Mouse (Mus musculus) midbrain, embryonic 15.5 days (tissue): Measurements from ENCODE around the gene Sptbn4. TPM values are rescaled to one million over a fixed set of nuclear protein-coding genes. Genes with fewer than 3 reads are reported as not detected.

Experiments used
- ATAC-seq: fragments of 200-750 bp; cut with Nextera tagmentation; replicated peaks from 2 replicates; pipeline ENCODE4 v1.8.0; 2017; ENCODE audit warnings: moderate TSS enrichment
- H3K27ac ChIP-seq: fragments of 300-500 bp; sonication (generic); 2 replicates; pipeline ENCODE4 v1.5.1; 2015; ENCODE audit warnings: mild to moderate bottlenecking, inconsistent platforms
- H3K27me3 ChIP-seq: fragments of 300-500 bp; sonication (generic); replicated peaks from 2 replicates; pipeline ENCODE4 v1.6.1; 2015; ENCODE audit warnings: inconsistent platforms
- H3K36me3 ChIP-seq: fragments of 300-500 bp; sonication (generic); replicated peaks from 2 replicates; pipeline ENCODE4 v1.6.1; 2015; ENCODE audit warnings: inconsistent platforms
- H3K4me1 ChIP-seq: fragments of 300-500 bp; sonication (generic); 2 replicates; pipeline ENCODE4 v1.6.1; 2015; ENCODE audit warnings: inconsistent platforms
- H3K4me2 ChIP-seq: fragments of 300-500 bp; sonication (generic); 2 replicates; pipeline ENCODE4 v1.6.1; 2015; ENCODE audit warnings: inconsistent platforms, mild to moderate bottlenecking, moderate library complexity
- H3K4me3 ChIP-seq: fragments of 300-500 bp; sonication (generic); 2 replicates; pipeline ENCODE4 v1.5.1; 2015; ENCODE audit warnings: mild to moderate bottlenecking, inconsistent platforms
- H3K9ac ChIP-seq: fragments of 300-500 bp; sonication (generic); 2 replicates; pipeline ENCODE4 v1.6.1; 2015; ENCODE audit warnings: mild to moderate bottlenecking, inconsistent platforms
- H3K9me3 ChIP-seq: fragments of 300-500 bp; sonication (generic); 2 replicates; pipeline ENCODE4 v1.6.1; 2016; ENCODE audit warnings: inconsistent platforms
- WGBS: fragments of 180-500 bp; shearing (Covaris S2); methylation state at CpG from one replicate; pipeline ENCODE4 v1.1.7; 2015; ENCODE audit warnings: mixed read lengths; 5-methylcytosine and 5-hydroxymethylcytosine counted together
- polyA plus RNA-seq: library from polyadenylated mRNA; unstranded; fragments of >200 nt; fragmentation: Nextera tagmentation; extraction: Ambion mirVana; gene quantifications from 2 replicates; pipeline ENCODE4 v1.2.1, GENCODE M21; 2015

Sptbn4 gene
- polyA plus RNA-seq, 1 experiment from 2014 or later: 4.4 TPM

DNA sequence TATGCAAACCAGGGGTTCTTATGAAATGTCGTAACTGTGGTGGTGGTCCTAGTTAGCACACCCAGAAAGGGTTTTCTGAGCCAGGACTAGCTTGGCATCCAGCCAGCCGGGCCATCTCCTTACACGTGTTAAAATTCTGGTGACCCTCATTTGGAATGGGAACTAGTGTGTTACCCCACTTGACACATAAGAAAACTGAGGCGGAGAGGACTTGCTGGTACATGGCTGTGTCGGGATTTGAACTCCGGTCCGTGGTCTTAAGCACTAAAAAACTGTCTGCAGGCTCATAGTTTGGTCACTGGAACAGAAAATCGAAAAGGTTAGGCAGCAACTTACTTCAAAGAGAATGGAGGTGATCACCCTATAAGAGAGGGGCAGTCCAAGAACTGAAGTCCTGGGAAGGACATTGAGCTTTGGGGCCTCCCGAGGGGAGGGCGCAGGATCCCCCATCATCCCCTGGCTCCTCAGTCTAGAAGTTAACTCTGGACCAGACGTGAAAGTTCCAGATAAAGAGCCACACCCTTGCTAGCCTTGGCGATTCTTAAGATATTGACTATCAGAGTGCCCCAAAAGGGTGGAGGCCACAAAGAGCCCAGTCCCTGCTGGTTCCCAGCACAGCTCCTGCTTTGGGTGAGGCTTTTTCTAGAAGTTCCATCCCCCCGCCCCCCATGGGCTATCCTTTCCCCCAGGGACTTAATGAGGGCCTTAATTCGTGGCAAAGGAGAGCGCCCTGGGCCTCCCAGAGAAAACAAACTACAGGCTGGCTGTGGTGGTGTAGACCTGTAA, 1.1 kb upstream of the Sptbn4 start:
- Histone ChIP-seq H3K4me3 (peak overlapping the region; percentile 78), H3K9me3 (no peaks in the 10 kb centered on the region), H3K9ac (no peak overlapping the region), H3K27me3 (no peaks in the 10 kb centered on the region; the same call in 1 of the 2 replicates), H3K36me3 (no peaks in the 10 kb centered on the region), H3K4me2 (peak overlapping the region; percentile 96), H3K27ac (no peak overlapping the region), H3K4me1 (peaks cover 16% of the 10 kb centered on the region)
- ATAC-seq: no peak
- 62% methylated on average over 15 of the region's 15 CpGs for WGBS

DNA sequence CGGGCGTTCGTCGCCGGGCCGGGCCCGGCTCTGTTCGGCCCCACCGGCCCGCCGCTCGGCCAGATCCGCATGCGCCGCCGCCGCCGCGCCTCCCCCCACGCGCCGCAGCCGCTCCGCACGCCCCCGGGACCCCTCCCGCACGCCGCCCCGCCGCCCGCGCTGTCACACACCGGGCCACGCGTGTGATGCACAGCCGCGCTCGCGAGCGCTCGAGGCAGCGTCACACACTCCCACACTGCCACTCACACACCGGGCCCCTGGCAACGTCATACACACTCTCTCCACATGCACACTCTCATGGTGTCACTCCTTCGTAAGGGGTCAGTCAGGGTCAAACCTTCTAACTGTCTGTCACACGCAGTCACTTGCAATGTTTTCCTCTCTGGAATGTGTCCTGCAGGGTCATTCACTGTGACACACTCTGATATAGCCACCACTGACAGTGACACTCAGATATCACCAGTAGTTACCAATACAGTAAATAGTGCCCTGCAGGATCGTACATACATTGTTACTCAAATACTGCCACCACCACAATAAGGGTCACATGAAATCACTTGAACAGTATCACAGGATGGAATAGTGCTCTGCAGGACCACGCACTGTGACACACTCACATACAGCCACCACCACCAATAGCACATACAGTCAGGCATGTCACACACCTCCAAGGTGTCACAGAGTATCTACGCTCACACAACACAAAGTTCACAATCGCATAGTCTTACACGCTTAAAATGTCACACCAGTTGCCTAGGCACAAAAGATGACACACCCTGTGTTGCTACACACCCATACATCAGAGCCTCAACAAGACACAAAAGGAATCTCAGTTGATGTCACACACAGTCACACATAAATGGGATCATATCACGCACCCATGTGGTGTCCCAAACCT, 716 bp downstream of the Sptbn4 start:
- no peaks in the 10 kb centered on the region for H3K36me3 ChIP-seq
- no peaks in the 10 kb centered on the region for H3K9me3 ChIP-seq
- H3K4me2 ChIP-seq: peak overlapping the region; percentile 96
- 8% methylated on average over 47 of the region's 53 CpGs for WGBS
- peaks cover 16% of the 10 kb centered on the region for H3K4me1 ChIP-seq
- ATAC-seq: peak; percentile 73
- H3K4me3 ChIP-seq: peak overlapping the region; percentile 78
- peak overlapping the region; percentile 81 for H3K27ac ChIP-seq
- H3K27me3 ChIP-seq: no peaks in the 10 kb centered on the region; the same call in 1 of the 2 replicates
- peak overlapping the region; percentile 75 for H3K9ac ChIP-seq

DNA sequence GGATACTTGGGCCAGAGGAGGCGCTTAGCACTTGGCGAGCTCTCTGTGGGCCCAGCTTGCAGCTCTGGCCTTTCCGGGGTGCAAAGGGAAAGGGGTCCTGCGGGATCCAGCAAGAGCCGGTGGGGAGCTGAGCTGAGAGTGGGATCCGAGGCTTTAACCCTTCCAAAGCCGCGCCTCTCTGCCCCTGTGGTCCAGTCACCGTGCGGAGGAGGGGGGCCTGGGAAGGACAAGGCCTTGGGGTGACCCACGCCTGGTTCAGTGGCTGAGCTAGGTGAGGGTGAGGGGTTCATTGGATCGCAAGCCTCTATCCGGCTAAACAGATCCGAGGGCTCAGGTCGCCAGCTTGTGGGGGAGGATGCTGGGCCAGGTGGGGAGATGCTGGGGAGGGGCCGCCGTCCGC, 1.4 kb downstream of the Sptbn4 start:
- Histone ChIP-seq H3K9me3 (no peaks in the 10 kb centered on the region), H3K9ac (peak overlapping the region; percentile 75), H3K4me1 (peaks cover 16% of the 10 kb centered on the region), H3K27me3 (no peaks in the 10 kb centered on the region; the same call in 1 of the 2 replicates), H3K4me3 (peak overlapping the region; percentile 78), H3K36me3 (no peaks in the 10 kb centered on the region), H3K27ac (peak overlapping the region; percentile 81), H3K4me2 (peak overlapping the region; percentile 96)
- ATAC-seq: peak; percentile 2; the same call in 1 of the 2 replicates
- 1% methylated on average over 15 of the region's 18 CpGs for WGBS

DNA sequence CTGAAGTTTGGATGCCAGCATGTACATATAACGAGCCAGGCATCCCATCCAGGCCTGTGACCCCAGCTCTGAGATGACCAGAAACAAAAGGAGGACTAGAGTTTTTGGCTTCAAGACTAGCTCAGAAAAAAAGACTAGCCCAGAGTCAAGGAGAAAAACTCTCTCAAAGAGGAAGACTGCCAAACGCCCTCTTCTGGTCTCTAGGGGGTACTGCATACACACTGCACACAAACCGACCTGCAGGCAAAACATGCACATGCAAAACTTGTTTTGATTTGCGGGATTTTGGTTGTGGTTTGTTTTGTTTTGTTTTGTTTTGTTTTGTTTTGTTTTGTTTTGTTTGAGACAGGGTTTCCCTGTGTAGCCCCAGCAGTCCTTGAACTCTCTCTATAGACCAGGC, 7.5 kb downstream of the Sptbn4 start:
- no peak overlapping the region for H3K4me3 ChIP-seq
- peaks cover under 1% of the 10 kb centered on the region; the same call in 1 of the 2 replicates for H3K27me3 ChIP-seq
- H3K9ac ChIP-seq: no peak overlapping the region
- H3K4me1 ChIP-seq: no peaks in the 10 kb centered on the region
- no peak overlapping the region for H3K4me2 ChIP-seq
- H3K36me3 ChIP-seq: no peaks in the 10 kb centered on the region; the same call in 1 of the 2 replicates
- ATAC-seq: no peak
- no peaks in the 10 kb centered on the region for H3K9me3 ChIP-seq
- 82% methylated on average over 4 of the region's 4 CpGs for WGBS
- H3K27ac ChIP-seq: no peak overlapping the region

DNA sequence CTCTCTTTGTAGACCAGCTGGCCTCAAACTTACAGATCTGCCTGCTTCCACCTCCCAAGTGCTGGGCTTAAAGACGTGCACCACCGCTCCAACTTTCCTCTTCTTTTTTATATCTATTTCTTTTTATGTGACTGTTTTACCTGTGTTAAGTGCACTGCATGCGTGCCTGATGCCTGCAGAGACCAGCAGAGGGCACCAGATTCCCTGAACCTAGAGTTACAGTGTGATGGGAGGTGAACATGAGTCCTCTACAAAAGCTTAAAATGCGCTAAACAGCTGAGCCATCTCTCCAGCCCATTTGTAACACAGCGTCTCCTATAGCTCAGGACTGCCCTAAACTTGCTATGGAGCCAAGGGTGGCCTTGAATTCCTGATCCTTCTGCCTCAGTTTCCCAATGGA, 9.9 kb downstream of the Sptbn4 start:
- Histone ChIP-seq H3K27me3 (peaks cover 13% of the 10 kb centered on the region), H3K9ac (no peak overlapping the region), H3K36me3 (no peaks in the 10 kb centered on the region; the same call in 1 of the 2 replicates), H3K4me3 (no peak overlapping the region), H3K4me1 (no peaks in the 10 kb centered on the region), H3K9me3 (no peaks in the 10 kb centered on the region), H3K4me2 (no peak overlapping the region), H3K27ac (no peak overlapping the region)
- WGBS: 52% methylated on average over 5 of the region's 5 CpGs
- ATAC-seq: no peak

DNA sequence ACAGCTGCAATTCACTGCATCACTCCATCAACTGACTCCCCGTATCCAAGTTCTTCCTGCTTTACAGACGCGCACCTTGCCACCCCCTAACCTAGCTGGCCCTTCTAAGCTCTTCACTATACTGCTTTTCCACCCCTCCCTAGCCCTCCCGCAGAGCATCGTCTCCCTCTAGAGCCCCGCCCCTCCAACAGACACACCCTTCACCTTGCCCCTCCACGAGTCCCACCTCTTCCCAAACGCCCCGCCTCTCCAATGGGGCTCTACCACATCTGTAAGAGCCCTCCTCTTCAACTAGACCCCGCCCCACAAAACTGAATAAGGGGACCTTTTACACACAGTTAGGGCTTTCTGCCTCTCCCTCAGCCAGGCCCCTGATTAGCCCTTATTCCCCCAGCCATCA, 13.7 kb downstream of the Sptbn4 start:
- peaks cover 10% of the 10 kb centered on the region for H3K36me3 ChIP-seq
- 18% methylated on average over 10 of the region's 10 CpGs for WGBS
- H3K27ac ChIP-seq: no peak overlapping the region
- H3K4me2 ChIP-seq: no peak overlapping the region
- no peak for ATAC-seq
- no peak overlapping the region for H3K4me3 ChIP-seq
- H3K9me3 ChIP-seq: no peaks in the 10 kb centered on the region
- H3K4me1 ChIP-seq: no peaks in the 10 kb centered on the region
- H3K27me3 ChIP-seq: peaks cover 13% of the 10 kb centered on the region
- H3K9ac ChIP-seq: no peak overlapping the region

DNA sequence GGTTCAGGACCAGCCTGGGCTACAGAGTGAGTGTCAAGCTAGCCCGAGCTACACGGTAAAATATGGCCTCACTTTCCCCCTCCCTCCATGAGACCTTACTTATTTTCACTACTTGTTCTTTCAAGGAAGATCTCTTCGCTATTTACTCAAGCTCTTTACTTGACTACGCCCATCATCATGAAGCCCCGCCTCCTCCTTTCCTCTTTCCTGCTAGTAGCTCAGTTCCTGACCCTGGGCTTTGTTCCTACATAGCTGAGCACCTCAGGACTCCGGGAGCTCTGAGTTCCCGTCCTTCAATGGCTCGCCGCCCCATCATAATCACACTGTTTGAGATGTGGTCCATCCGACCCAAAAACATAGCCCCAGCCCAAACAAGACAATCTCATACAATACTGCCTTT, 14.1 kb downstream of the Sptbn4 start:
- H3K27me3 ChIP-seq: peaks cover 13% of the 10 kb centered on the region
- no peaks in the 10 kb centered on the region for H3K4me1 ChIP-seq
- H3K27ac ChIP-seq: no peak overlapping the region
- H3K9me3 ChIP-seq: no peaks in the 10 kb centered on the region
- ATAC-seq: no peak
- H3K36me3 ChIP-seq: peaks cover 10% of the 10 kb centered on the region
- H3K4me3 ChIP-seq: no peak overlapping the region
- H3K4me2 ChIP-seq: no peak overlapping the region
- WGBS: 33% methylated on average over 10 of the region's 10 CpGs
- no peak overlapping the region for H3K9ac ChIP-seq

DNA sequence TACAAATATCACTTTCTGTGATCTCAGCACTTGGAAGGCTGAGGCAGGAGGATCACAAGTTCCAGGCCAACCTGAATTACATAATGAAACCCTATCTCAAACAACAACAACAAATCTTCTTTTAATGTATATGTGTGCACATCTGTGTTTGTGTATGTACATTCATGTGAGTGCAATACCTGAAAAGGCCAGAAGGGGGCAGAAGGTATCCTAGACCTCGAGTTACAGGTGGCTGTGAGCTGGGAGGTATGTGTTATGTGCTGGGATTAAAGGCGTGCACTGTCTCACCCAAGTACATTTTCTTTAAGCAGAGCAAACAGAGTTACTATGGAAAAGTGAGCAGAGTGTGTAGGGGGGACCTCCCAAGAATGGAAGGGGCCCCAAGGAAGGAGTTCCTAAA, 18.4 kb downstream of the Sptbn4 start:
- Histone ChIP-seq H3K4me3 (no peak overlapping the region), H3K9me3 (no peaks in the 10 kb centered on the region), H3K27ac (no peak overlapping the region), H3K27me3 (peaks cover 5% of the 10 kb centered on the region), H3K4me2 (no peak overlapping the region), H3K4me1 (no peaks in the 10 kb centered on the region), H3K36me3 (peaks cover 22% of the 10 kb centered on the region), H3K9ac (no peak overlapping the region)
- WGBS: 60% methylated on average over 2 of the region's 2 CpGs
- ATAC-seq: no peak

DNA sequence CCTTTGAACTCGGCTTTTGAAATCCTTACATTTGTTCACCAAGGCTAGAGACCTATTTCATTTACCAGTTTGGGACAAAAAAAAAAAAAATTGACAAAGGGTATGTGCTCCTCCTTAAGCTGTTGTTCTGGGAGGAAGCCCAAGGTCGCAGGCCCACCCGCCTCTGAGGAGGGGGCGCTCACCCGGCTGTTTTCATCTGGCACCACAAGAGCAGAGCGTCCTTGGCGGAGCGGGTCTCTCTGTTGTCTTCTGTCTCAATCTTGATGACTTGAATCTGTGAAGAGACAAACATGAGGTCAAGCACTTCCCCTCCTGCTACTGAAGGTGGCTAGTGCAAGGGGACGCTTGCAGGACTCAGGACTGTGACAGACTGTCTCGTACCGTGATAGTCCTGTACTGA, 19.5 kb downstream of the Sptbn4 start:
- Histone ChIP-seq H3K4me3 (no peak overlapping the region), H3K4me1 (no peaks in the 10 kb centered on the region), H3K9me3 (no peaks in the 10 kb centered on the region), H3K36me3 (peaks cover 29% of the 10 kb centered on the region), H3K4me2 (no peak overlapping the region), H3K9ac (no peak overlapping the region), H3K27ac (no peak overlapping the region), H3K27me3 (no peaks in the 10 kb centered on the region)
- no peak for ATAC-seq
- 84% methylated on average over 11 of the region's 11 CpGs for WGBS

DNA sequence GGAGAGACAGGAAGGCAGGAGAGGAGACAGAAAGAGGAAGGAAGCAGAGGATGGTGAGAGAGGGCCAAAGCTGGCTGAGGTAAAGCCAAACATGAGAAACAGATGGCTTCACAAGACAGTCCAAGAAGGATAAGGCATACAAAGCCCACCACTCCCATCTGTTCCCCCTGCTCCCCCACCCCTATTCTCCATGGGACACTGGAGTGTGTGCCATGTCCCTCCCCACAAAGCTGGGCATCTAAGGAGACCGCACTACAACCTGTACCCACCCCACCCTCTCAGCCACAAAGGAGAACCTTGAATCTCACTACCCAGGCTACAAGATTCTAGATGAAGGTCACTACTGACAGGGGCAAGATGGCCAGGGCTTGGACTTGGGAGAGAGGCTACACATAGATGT, 20.1 kb downstream of the Sptbn4 start:
- Histone ChIP-seq H3K9me3 (no peaks in the 10 kb centered on the region), H3K36me3 (peaks cover 32% of the 10 kb centered on the region), H3K27me3 (no peaks in the 10 kb centered on the region), H3K4me2 (no peak overlapping the region), H3K4me1 (no peaks in the 10 kb centered on the region), H3K27ac (no peak overlapping the region), H3K4me3 (no peak overlapping the region), H3K9ac (no peak overlapping the region)
- no peak for ATAC-seq
- WGBS: 56% methylated on average over 1 of the region's 1 CpGs

DNA sequence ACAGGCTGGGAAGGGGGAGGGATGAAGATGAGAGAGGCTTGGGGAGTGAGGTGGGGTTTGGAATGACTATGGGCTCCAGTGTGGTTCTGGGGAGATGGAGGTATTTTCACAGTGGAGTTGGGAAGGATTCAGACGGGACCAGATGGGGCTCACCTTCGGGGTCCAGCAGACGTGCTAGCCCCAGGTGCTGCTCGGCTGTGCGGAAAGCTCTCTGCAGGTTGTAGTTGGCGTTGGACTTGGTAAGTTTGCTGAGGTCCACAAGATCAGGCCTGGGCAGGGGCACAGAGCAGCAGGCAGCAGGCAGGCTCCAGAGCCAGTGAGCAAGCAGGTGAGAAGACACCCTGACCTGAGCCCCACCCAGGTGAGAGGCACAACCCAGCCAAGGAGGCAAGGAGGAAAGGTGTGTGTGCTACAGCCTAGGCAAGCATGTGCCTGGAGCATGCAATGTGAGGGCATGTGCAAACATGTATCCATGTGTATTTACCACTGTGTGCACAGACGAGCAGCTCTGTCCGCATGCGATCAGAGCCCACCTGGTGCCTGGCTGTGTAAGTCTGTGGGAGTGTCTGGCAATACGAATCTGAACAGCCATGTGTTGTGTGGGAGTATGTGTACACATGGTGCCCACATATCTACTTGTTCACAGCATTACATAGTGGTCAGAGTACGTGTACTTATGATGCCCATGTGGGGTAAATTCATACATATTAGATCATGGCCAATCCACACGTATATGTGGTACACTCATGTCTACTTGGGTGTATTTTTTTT, 23.7 kb downstream of the Sptbn4 start:
- Histone ChIP-seq H3K27ac (no peak overlapping the region), H3K36me3 (peaks cover 25% of the 10 kb centered on the region; the same call in 1 of the 2 replicates), H3K9ac (no peak overlapping the region), H3K4me2 (no peak overlapping the region), H3K4me3 (no peak overlapping the region), H3K27me3 (no peaks in the 10 kb centered on the region), H3K4me1 (no peaks in the 10 kb centered on the region), H3K9me3 (no peaks in the 10 kb centered on the region)
- 85% methylated on average over 12 of the region's 12 CpGs for WGBS
- ATAC-seq: no peak

DNA sequence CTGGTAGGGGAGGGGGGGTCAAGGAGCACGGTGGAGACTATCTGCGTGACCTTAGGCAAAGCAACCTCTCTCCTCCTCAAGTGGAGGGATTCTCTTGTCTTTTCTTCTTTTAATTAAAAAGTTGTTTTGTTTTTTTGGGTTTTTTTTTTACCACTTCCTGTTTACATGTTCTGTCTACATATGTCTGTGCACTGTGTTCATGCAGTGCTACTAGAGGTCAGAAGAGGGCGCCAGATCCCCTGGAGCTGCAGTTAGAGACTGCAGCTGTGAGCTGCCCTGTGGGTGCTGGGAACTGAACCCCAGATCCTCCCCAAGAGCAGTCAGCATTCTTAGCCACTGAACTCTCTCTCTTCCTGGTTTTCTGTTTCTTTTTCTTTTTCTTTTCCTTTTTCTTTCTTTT, 28.4 kb downstream of the Sptbn4 start:
- Histone ChIP-seq H3K9me3 (no peaks in the 10 kb centered on the region), H3K27me3 (no peaks in the 10 kb centered on the region), H3K4me3 (no peak overlapping the region), H3K4me2 (no peak overlapping the region), H3K9ac (no peak overlapping the region), H3K36me3 (peaks cover 13% of the 10 kb centered on the region; the same call in 1 of the 2 replicates), H3K4me1 (no peaks in the 10 kb centered on the region), H3K27ac (no peak overlapping the region)
- 84% methylated on average over 3 of the region's 3 CpGs for WGBS
- ATAC-seq: no peak
